Mouse (Mus musculus): Measurements from ENCODE around the gene Wrb. TPM values are rescaled to one million over a fixed set of nuclear protein-coding genes. Genes with fewer than 3 reads are reported as not detected.
"Not testable (repeated sequence)": the region's sequence is repeated elsewhere in the genome, so short reads cannot be mapped to it uniquely, and the experiment has no call there.

Wrb gene
- polyA plus RNA-seq, 1 experiment = 79.6 TPM

GRCm38 (mm10) chr16:96126684-96127171 is 18.5 kb upstream of the Wrb start:
- Histone ChIP-seq H3K4me1 (ENCODE audit: control insufficient read depth, insufficient read depth, low read length) (peaks cover 3% of the 10 kb centered on the region), H3K4me3 (ENCODE audit: insufficient read depth, low read length) (peak overlapping the region; percentile 76), H3K27ac (ENCODE audit: insufficient read depth, low read length) (no peak overlapping the region)
- no peak for TF ChIP-seq CTCF (IDR thresholded peaks at IDR 0.05; ENCODE audit: extremely low read depth, insufficient read depth, low read length)
- no peak for TF ChIP-seq POLR2A (IDR thresholded peaks at IDR 0.05; ENCODE audit: extremely low read depth, insufficient read depth, low read length)

GRCm38 (mm10) chr16:96127288-96127656 is 17.9 kb upstream of the Wrb start:
- Histone ChIP-seq H3K27ac (ENCODE audit: insufficient read depth, low read length) (peak overlapping the region; percentile 99), H3K4me1 (ENCODE audit: control insufficient read depth, insufficient read depth, low read length) (peaks cover 3% of the 10 kb centered on the region), H3K4me3 (ENCODE audit: insufficient read depth, low read length) (peak overlapping the region; percentile 76)
- TF ChIP-seq POLR2A (IDR thresholded peaks at IDR 0.05; ENCODE audit: extremely low read depth, insufficient read depth, low read length) = no peak
- no peak for TF ChIP-seq CTCF (IDR thresholded peaks at IDR 0.05; ENCODE audit: extremely low read depth, insufficient read depth, low read length)

DNA sequence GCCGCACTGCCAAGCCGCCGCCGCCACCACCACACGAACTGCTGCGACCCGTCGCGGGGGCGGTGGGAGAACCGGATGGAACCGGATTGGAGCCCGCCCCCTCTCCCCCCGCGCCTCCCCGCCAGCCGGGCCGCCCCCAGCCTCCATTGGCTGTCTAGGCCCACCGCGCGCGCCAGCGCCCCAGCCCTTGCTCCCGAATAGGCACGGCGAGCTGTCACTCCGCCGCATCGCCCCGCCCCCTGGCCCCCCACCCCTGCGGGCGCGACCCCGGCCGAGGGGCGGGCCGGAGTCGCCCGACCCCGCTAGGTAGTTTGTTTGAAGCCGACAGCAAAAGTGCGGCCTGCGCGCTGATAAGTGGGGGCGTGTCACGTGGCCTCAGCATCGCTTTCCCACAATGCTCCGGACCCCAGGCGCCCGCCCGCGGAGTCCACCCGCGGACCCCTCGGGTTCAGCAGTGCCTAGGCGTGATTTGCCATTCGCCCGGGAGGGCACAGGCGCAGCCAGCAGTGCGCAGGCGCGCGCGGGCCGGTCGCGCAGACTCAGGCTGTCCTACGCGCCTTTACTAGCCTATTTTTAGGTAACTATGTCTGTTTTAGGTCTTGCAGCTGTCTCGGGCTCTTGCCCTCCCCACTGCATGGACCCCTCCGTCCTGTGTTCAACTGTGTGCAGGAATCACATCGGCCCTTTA is 17.4 kb upstream of the Wrb start, which contains the start of gene Hmgn1:
Gene Hmgn1 (minus strand): TSS at position 73 of the 688 bp plus-strand sequence.
- TF ChIP-seq CTCF (IDR thresholded peaks at IDR 0.05; ENCODE audit: extremely low read depth, insufficient read depth, low read length) (no peak), POLR2A (IDR thresholded peaks at IDR 0.05; ENCODE audit: extremely low read depth, insufficient read depth, low read length) (peak; percentile 90)
- Histone ChIP-seq H3K4me1 (ENCODE audit: control insufficient read depth, insufficient read depth, low read length) (peaks cover 3% of the 10 kb centered on the region), H3K27ac (ENCODE audit: insufficient read depth, low read length) (peak within 1 kb of the TSS; percentile 99), H3K4me3 (ENCODE audit: insufficient read depth, low read length) (peak within 1 kb of the TSS; percentile 76)

GRCm38 (mm10) chr16:96128466-96128865 is 16.7 kb upstream of the Wrb start:
- Histone ChIP-seq H3K4me1 (ENCODE audit: control insufficient read depth, insufficient read depth, low read length) (peaks cover 3% of the 10 kb centered on the region), H3K27ac (ENCODE audit: insufficient read depth, low read length) (peak overlapping the region; percentile 96), H3K4me3 (ENCODE audit: insufficient read depth, low read length) (peak overlapping the region; percentile 76)
- TF ChIP-seq POLR2A (IDR thresholded peaks at IDR 0.05; ENCODE audit: extremely low read depth, insufficient read depth, low read length) = no peak
- no peak for TF ChIP-seq CTCF (IDR thresholded peaks at IDR 0.05; ENCODE audit: extremely low read depth, insufficient read depth, low read length)

DNA sequence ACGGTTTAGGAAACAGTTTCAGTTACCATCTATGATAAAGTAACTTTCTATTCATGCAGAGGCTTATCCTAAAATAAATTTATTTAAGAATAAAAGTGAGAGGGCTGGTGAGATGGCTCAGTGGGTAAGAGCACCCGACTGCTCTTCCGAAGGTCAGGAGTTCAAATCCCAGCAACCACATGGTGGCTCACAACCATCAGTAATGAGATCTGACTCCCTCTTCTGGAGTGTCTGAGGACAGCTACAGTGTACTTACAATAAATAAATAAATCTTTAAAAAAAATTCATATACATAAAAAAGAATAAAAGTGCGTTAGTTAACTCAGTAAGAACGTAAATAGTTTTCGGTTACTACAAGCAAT is 478 bp upstream of the Wrb start:
- H3K4me3 ChIP-seq (ENCODE audit: insufficient read depth, low read length) = peak overlapping the region; percentile 64; the same call in 1 of the 2 replicates
- H3K27ac ChIP-seq (ENCODE audit: insufficient read depth, low read length); H3K4me1 ChIP-seq (ENCODE audit: control insufficient read depth, insufficient read depth, low read length): not testable (repeated sequence)

GRCm38 (mm10) chr16:96145814-96146213 is 607 bp downstream of the Wrb start:
- no peak for TF ChIP-seq POLR2A (IDR thresholded peaks at IDR 0.05; ENCODE audit: extremely low read depth, insufficient read depth, low read length)
- no peak for TF ChIP-seq CTCF (IDR thresholded peaks at IDR 0.05; ENCODE audit: extremely low read depth, insufficient read depth, low read length)
- peak overlapping the region; percentile 64 for H3K4me3 ChIP-seq (ENCODE audit: insufficient read depth, low read length)
- H3K4me1 ChIP-seq (ENCODE audit: control insufficient read depth, insufficient read depth, low read length) = peaks cover 3% of the 10 kb centered on the region; the same call in 1 of the 2 replicates
- no peak overlapping the region for H3K27ac ChIP-seq (ENCODE audit: insufficient read depth, low read length)

DNA sequence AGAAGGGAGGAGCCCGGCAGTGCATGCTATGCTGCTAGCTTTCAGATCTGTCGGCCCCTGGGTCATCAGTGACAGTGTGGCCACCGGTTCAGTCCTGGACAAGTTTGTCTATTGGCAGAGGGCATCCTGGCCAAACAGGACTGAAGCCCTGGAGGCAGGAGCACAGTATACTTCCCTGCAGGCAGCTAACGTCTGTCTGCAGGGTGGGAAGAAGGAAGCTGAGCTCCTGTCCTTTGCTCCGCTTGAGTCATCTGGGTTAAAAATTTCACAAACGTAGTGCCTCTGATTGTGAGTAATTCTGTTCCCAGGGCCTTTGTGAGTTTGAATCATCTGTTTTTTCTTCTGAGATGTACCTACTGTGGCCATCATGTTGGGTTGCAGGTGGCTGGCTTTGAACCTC is 3.6 kb downstream of the Wrb start:
- peaks cover 3% of the 10 kb centered on the region; the same call in 1 of the 2 replicates for H3K4me1 ChIP-seq (ENCODE audit: control insufficient read depth, insufficient read depth, low read length)
- H3K27ac ChIP-seq (ENCODE audit: insufficient read depth, low read length) = no peak overlapping the region
- H3K4me3 ChIP-seq (ENCODE audit: insufficient read depth, low read length) = no peak overlapping the region
- no peak for TF ChIP-seq CTCF (IDR thresholded peaks at IDR 0.05; ENCODE audit: extremely low read depth, insufficient read depth, low read length)
- TF ChIP-seq POLR2A (IDR thresholded peaks at IDR 0.05; ENCODE audit: extremely low read depth, insufficient read depth, low read length) = no peak

GRCm38 (mm10) chr16:96149311-96149710 is 4.1 kb downstream of the Wrb start:
- Histone ChIP-seq H3K4me3 (ENCODE audit: insufficient read depth, low read length) (no peak overlapping the region), H3K27ac (ENCODE audit: insufficient read depth, low read length) (no peak overlapping the region), H3K4me1 (ENCODE audit: control insufficient read depth, insufficient read depth, low read length) (peaks cover 3% of the 10 kb centered on the region; the same call in 1 of the 2 replicates)
- TF ChIP-seq CTCF (IDR thresholded peaks at IDR 0.05; ENCODE audit: extremely low read depth, insufficient read depth, low read length) = no peak
- TF ChIP-seq POLR2A (IDR thresholded peaks at IDR 0.05; ENCODE audit: extremely low read depth, insufficient read depth, low read length) = no peak

GRCm38 (mm10) chr16:96150995-96151394 is 5.8 kb downstream of the Wrb start:
- H3K4me3 ChIP-seq (ENCODE audit: insufficient read depth, low read length) = no peak overlapping the region
- no peak for TF ChIP-seq CTCF (IDR thresholded peaks at IDR 0.05; ENCODE audit: extremely low read depth, insufficient read depth, low read length)
- no peak for TF ChIP-seq POLR2A (IDR thresholded peaks at IDR 0.05; ENCODE audit: extremely low read depth, insufficient read depth, low read length)
- H3K27ac ChIP-seq (ENCODE audit: insufficient read depth, low read length) = no peak overlapping the region
- H3K4me1 ChIP-seq (ENCODE audit: control insufficient read depth, insufficient read depth, low read length) = peaks cover 3% of the 10 kb centered on the region; the same call in 1 of the 2 replicates

DNA sequence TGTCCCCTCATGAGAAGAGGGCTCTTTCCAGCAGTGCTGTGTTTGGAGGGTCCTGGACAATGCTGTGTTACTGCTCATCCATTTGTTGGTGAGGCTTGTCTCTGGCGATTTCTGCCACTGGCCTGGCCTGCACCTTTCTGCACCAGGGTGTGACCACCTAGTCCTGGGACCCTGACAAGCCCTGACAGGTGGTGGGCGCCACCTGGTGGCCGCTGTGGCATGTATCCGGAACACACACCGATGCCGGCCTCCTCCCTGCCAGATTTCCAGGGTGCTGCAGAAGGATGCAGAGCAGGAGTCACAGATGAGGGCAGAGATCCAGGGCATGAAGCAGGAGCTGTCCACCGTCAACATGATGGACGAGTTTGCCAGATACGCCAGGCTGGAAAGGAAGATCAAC is 6.3 kb downstream of the Wrb start:
- H3K4me3 ChIP-seq (ENCODE audit: insufficient read depth, low read length) = no peak overlapping the region
- TF ChIP-seq CTCF (IDR thresholded peaks at IDR 0.05; ENCODE audit: extremely low read depth, insufficient read depth, low read length) (peak; percentile 72), POLR2A (IDR thresholded peaks at IDR 0.05; ENCODE audit: extremely low read depth, insufficient read depth, low read length) (no peak)
- no peak overlapping the region for H3K27ac ChIP-seq (ENCODE audit: insufficient read depth, low read length)
- peaks cover under 1% of the 10 kb centered on the region; the same call in 1 of the 2 replicates for H3K4me1 ChIP-seq (ENCODE audit: control insufficient read depth, insufficient read depth, low read length)

Measured in cortical plate, adult 2 months (tissue).